Mouse (Mus musculus): ENCODE measurements around the gene Rbl1. TPM values are rescaled to one million over a fixed set of nuclear protein-coding genes. Genes with fewer than 3 reads are reported as not detected.
"Not testable (repeated sequence)": the region's sequence is repeated elsewhere in the genome, so short reads cannot be mapped to it uniquely, and the experiment has no call there.

Gene Rbl1
- polyA plus RNA-seq (2016; fragmentation: Nextera tagmentation; extraction: Ambion mirVana), result 16.6 and 23.8 TPM in 2 replicates

GRCm38 (mm10) chr2:157204366-157205218 lies at the start of gene Rbl1:
Rbl1 (minus strand) TSS chr2:157204534.
- DNase-seq (ENCODE audit: low spot score), result peak; percentile 96
- Histone ChIP-seq H3K4me3 (peak within 1 kb of the TSS; percentile 78), H3K27ac (peak within 1 kb of the TSS; percentile 98), H3K27me3 (ENCODE audit: low read depth, poor library complexity, severe bottlenecking) (no peaks in the 10 kb centered on the region), H3K36me3 (peaks cover 25% of the 10 kb centered on the region), H3K4me1 (peaks cover 14% of the 10 kb centered on the region), H3K9me3 (replicated peaks) (no peaks in the 10 kb centered on the region)
- WGBS, result 1% methylated on average over 73 of the region's 73 CpGs

GRCm38 (mm10) chr2:157248111-157248510 lies 43.8 kb upstream of the Rbl1 start:
- Histone ChIP-seq H3K36me3 (no peaks in the 10 kb centered on the region), H3K27ac (no peak overlapping the region), H3K4me3 (no peak overlapping the region), H3K4me1 (peaks cover 12% of the 10 kb centered on the region), H3K9me3 (replicated peaks) (no peaks in the 10 kb centered on the region), H3K27me3 (ENCODE audit: low read depth, poor library complexity, severe bottlenecking) (no peaks in the 10 kb centered on the region)
- no peak for DNase-seq (ENCODE audit: low spot score)

GRCm38 (mm10) chr2:157245603-157246002 lies 41.3 kb upstream of the Rbl1 start:
- Histone ChIP-seq H3K4me3 (no peak overlapping the region), H3K4me1 (peaks cover 12% of the 10 kb centered on the region), H3K36me3 (no peaks in the 10 kb centered on the region), H3K27ac (no peak overlapping the region), H3K27me3 (ENCODE audit: low read depth, poor library complexity, severe bottlenecking) (no peaks in the 10 kb centered on the region), H3K9me3 (replicated peaks) (no peaks in the 10 kb centered on the region)
- DNase-seq (ENCODE audit: low spot score), result no peak
- 76% methylated on average over 2 of the region's 2 CpGs for WGBS

GRCm38 (mm10) chr2:157245001-157245400 lies 40.7 kb upstream of the Rbl1 start:
- H3K4me1 ChIP-seq, result peaks cover 12% of the 10 kb centered on the region
- no peaks in the 10 kb centered on the region for H3K36me3 ChIP-seq
- no peaks in the 10 kb centered on the region for H3K27me3 ChIP-seq (ENCODE audit: low read depth, poor library complexity, severe bottlenecking)
- H3K4me3 ChIP-seq, result no peak overlapping the region
- DNase-seq (ENCODE audit: low spot score), result no peak
- H3K27ac ChIP-seq, result no peak overlapping the region
- H3K9me3 ChIP-seq (replicated peaks), result no peaks in the 10 kb centered on the region
- 30% methylated on average over 5 of the region's 5 CpGs for WGBS

GRCm38 (mm10) chr2:157235946-157236345 lies 31.6 kb upstream of the Rbl1 start:
- Histone ChIP-seq H3K9me3 (replicated peaks) (no peaks in the 10 kb centered on the region), H3K27ac (no peak overlapping the region), H3K4me1 (no peaks in the 10 kb centered on the region), H3K4me3 (no peak overlapping the region), H3K36me3 (no peaks in the 10 kb centered on the region), H3K27me3 (ENCODE audit: low read depth, poor library complexity, severe bottlenecking) (no peaks in the 10 kb centered on the region)
- WGBS, result 94% methylated on average over 8 of the region's 8 CpGs
- no peak for DNase-seq (ENCODE audit: low spot score)

GRCm38 (mm10) chr2:157221916-157222315 lies 17.6 kb upstream of the Rbl1 start:
- H3K4me3 ChIP-seq; H3K4me1 ChIP-seq; H3K27me3 ChIP-seq (ENCODE audit: low read depth, poor library complexity, severe bottlenecking); DNase-seq (ENCODE audit: low spot score); H3K36me3 ChIP-seq; H3K9me3 ChIP-seq (replicated peaks); H3K27ac ChIP-seq: not testable (repeated sequence)
- 95% methylated on average over 3 of the region's 3 CpGs for WGBS

GRCm38 (mm10) chr2:157220108-157220507 lies 15.8 kb upstream of the Rbl1 start:
- Histone ChIP-seq H3K36me3 (no peaks in the 10 kb centered on the region), H3K9me3 (replicated peaks) (no peaks in the 10 kb centered on the region), H3K27me3 (ENCODE audit: low read depth, poor library complexity, severe bottlenecking) (no peaks in the 10 kb centered on the region), H3K4me3 (no peak overlapping the region), H3K27ac (no peak overlapping the region), H3K4me1 (no peaks in the 10 kb centered on the region)
- no peak for DNase-seq (ENCODE audit: low spot score)
- 81% methylated on average over 6 of the region's 6 CpGs for WGBS

- no peak overlapping the region for H3K27ac ChIP-seq
- WGBS, result 95% methylated on average over 7 of the region's 7 CpGs
- no peak overlapping the region for H3K4me3 ChIP-seq
- no peaks in the 10 kb centered on the region for H3K9me3 ChIP-seq (replicated peaks)
- no peaks in the 10 kb centered on the region for H3K4me1 ChIP-seq
- no peaks in the 10 kb centered on the region for H3K36me3 ChIP-seq
- DNase-seq (ENCODE audit: low spot score), result no peak
- H3K27me3 ChIP-seq (ENCODE audit: low read depth, poor library complexity, severe bottlenecking), result no peaks in the 10 kb centered on the region
These were observed 7.4 kb upstream of the Rbl1 start for GRCm38 (mm10) chr2:157211731-157212130.

- Histone ChIP-seq H3K9me3 (replicated peaks) (no peaks in the 10 kb centered on the region), H3K27me3 (ENCODE audit: low read depth, poor library complexity, severe bottlenecking) (no peaks in the 10 kb centered on the region), H3K4me1 (peaks cover 14% of the 10 kb centered on the region), H3K4me3 (peak overlapping the region; percentile 78), H3K36me3 (peaks cover 34% of the 10 kb centered on the region), H3K27ac (peak overlapping the region; percentile 98)
- 3% methylated on average over 49 of the region's 49 CpGs for WGBS
- no peak for DNase-seq (ENCODE audit: low spot score)
These were observed 622 bp downstream of the Rbl1 start for GRCm38 (mm10) chr2:157203459-157204365.

- H3K27ac ChIP-seq, result no peak overlapping the region
- no peak for DNase-seq (ENCODE audit: low spot score)
- peak overlapping the region; percentile 78 for H3K4me3 ChIP-seq
- peaks cover 14% of the 10 kb centered on the region for H3K4me1 ChIP-seq
- peaks cover 39% of the 10 kb centered on the region for H3K36me3 ChIP-seq
- H3K27me3 ChIP-seq (ENCODE audit: low read depth, poor library complexity, severe bottlenecking), result no peaks in the 10 kb centered on the region
- no peaks in the 10 kb centered on the region for H3K9me3 ChIP-seq (replicated peaks)
These were observed 1.3 kb downstream of the Rbl1 start for GRCm38 (mm10) chr2:157203026-157203425.

- Histone ChIP-seq H3K4me3 (no peak overlapping the region), H3K27me3 (ENCODE audit: low read depth, poor library complexity, severe bottlenecking) (no peaks in the 10 kb centered on the region), H3K4me1 (peaks cover 14% of the 10 kb centered on the region), H3K9me3 (replicated peaks) (no peaks in the 10 kb centered on the region), H3K27ac (no peak overlapping the region), H3K36me3 (peaks cover 45% of the 10 kb centered on the region)
- DNase-seq (ENCODE audit: low spot score), result no peak
- 93% methylated on average over 6 of the region's 6 CpGs for WGBS
These were observed 2.0 kb downstream of the Rbl1 start for GRCm38 (mm10) chr2:157202361-157202760.

- no peak for DNase-seq (ENCODE audit: low spot score)
- no peak overlapping the region for H3K27ac ChIP-seq
- 88% methylated on average over 6 of the region's 6 CpGs for whole genome bisulfite sequencing
- H3K36me3 ChIP-seq, result peaks cover 54% of the 10 kb centered on the region
- H3K4me1 ChIP-seq, result peaks cover 14% of the 10 kb centered on the region
- H3K27me3 ChIP-seq (ENCODE audit: low read depth, poor library complexity, severe bottlenecking), result no peaks in the 10 kb centered on the region
- H3K9me3 ChIP-seq (replicated peaks), result no peaks in the 10 kb centered on the region
- no peak overlapping the region for H3K4me3 ChIP-seq
These were observed 3.1 kb downstream of the Rbl1 start for GRCm38 (mm10) chr2:157201081-157201830.
